Mouse (Mus musculus): ENCODE results near the gene Sh3rf1. TPM values are rescaled to one million over a fixed set of nuclear protein-coding genes. Genes with fewer than 3 reads are reported as not detected.

The Sh3rf1 gene
- 21.2 and 22.5 TPM in 2 replicates for polyA plus RNA-seq (2014; fragmentation: Nextera tagmentation; extraction: Ambion mirVana)

DNA sequence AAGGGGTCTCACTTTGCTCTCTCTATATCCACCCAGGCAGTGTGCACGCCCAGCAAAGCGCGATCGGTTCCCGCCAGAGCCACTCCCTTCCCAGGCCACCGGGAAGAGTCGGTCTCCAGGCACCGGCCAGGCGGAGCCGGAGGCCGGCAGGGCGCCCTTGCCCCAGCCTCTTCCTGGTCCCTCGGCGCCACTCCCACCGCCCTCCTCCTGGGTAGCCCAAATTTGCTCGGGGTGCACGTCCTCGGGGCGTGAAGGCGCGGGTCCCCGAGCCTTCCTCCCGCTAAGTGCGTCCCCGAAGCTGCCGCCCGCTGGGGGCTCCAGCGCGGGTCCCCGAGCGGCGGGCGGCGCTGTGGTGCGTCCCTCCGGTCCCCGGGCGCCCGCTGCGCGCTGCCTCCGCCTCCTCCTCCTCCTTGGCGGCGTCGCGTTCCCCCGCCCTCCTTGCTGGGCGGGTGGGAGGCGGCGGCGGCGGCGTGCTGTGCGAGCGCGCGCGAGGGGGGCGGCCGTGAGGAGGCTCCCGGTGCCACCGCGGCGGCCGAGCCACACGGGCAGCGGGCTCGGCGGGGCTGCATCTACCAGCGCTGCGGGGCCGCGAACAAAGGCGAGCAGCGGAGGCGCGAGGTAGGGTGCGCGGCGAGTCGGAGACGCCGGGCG lies at the start of gene Sh3rf1:
Gene Sh3rf1, plus strand, starts transcription at position 144 of the 651 bp plus-strand sequence.
- WGBS, result under 1% methylated on average over 82 of the region's 84 CpGs
- Histone ChIP-seq H3K27ac (ENCODE audit: low read depth) (peak within 1 kb of the TSS; percentile 87), H3K27me3 (ENCODE audit: insufficient read depth, low read length) (no peaks in the 10 kb centered on the region), H3K9ac (peak within 1 kb of the TSS; percentile 87), H3K9me3 (ENCODE audit: low read depth, low read length) (no peaks in the 10 kb centered on the region), H3K36me3 (ENCODE audit: insufficient read depth) (peaks cover 16% of the 10 kb centered on the region), H3K4me3 (ENCODE audit: low read depth, low read length) (peak within 1 kb of the TSS; percentile 75), H3K4me2 (peak within 1 kb of the TSS; percentile 92), H3K4me1 (ENCODE audit: insufficient read depth) (peaks cover 25% of the 10 kb centered on the region)
- DNase-seq, result peak; percentile 91
- peak; percentile 91 for ATAC-seq (ENCODE audit: insufficient read depth)
- TF ChIP-seq CTCF (IDR thresholded peaks at IDR 0.05; ENCODE audit: low read depth), result no peak

GRCm38 (mm10) chr8:61173921-61174492 lies 49.7 kb upstream of the Sh3rf1 start:
- Histone ChIP-seq H3K9me3 (ENCODE audit: low read depth, low read length) (no peaks in the 10 kb centered on the region), H3K27me3 (ENCODE audit: insufficient read depth, low read length) (no peaks in the 10 kb centered on the region), H3K4me3 (ENCODE audit: low read depth, low read length) (no peak overlapping the region), H3K36me3 (ENCODE audit: insufficient read depth) (no peaks in the 10 kb centered on the region), H3K27ac (ENCODE audit: low read depth) (no peak overlapping the region), H3K9ac (no peak overlapping the region), H3K4me1 (ENCODE audit: insufficient read depth) (no peaks in the 10 kb centered on the region), H3K4me2 (no peak overlapping the region)
- 61% methylated on average over 7 of the region's 7 CpGs for WGBS
- DNase-seq (no peak), ATAC-seq (ENCODE audit: insufficient read depth) (peak; percentile 17; the same call in 1 of the 2 replicates)
- TF ChIP-seq CTCF (IDR thresholded peaks at IDR 0.05; ENCODE audit: low read depth), result no peak

DNA sequence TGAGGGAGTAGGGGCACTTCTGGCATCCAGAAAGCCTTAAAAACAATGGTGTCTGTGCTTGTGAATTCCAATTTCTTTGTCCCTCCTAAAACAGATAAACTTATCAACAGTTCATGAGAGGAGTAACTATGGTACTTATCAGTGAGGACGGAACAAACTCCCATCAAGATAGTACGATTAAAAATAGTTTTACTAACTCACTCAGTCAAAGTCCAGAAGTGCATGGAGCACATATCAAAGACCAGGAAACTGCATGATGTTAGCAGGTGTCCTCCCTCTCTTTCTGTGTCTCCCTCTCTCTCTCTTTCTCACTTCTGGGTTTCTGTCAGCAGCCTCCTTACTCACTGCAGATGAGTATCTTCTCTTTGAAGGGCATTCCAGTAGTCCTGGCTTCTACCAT lies 47.8 kb upstream of the Sh3rf1 start:
- no peaks in the 10 kb centered on the region for H3K36me3 ChIP-seq (ENCODE audit: insufficient read depth)
- 77% methylated on average over 2 of the region's 2 CpGs for WGBS
- H3K9ac ChIP-seq, result no peak overlapping the region
- H3K4me2 ChIP-seq, result no peak overlapping the region
- no peaks in the 10 kb centered on the region for H3K9me3 ChIP-seq (ENCODE audit: low read depth, low read length)
- TF ChIP-seq CTCF (IDR thresholded peaks at IDR 0.05; ENCODE audit: low read depth), result no peak
- no peak overlapping the region for H3K4me3 ChIP-seq (ENCODE audit: low read depth, low read length)
- peaks cover 3% of the 10 kb centered on the region for H3K4me1 ChIP-seq (ENCODE audit: insufficient read depth)
- ATAC-seq (ENCODE audit: insufficient read depth) (no peak), DNase-seq (no peak)
- H3K27ac ChIP-seq (ENCODE audit: low read depth), result no peak overlapping the region
- H3K27me3 ChIP-seq (ENCODE audit: insufficient read depth, low read length), result no peaks in the 10 kb centered on the region

- no peaks in the 10 kb centered on the region for H3K27me3 ChIP-seq (ENCODE audit: insufficient read depth, low read length)
- H3K9me3 ChIP-seq (ENCODE audit: low read depth, low read length), result no peaks in the 10 kb centered on the region
- H3K4me3 ChIP-seq (ENCODE audit: low read depth, low read length), result no peak overlapping the region
- 68% methylated on average over 12 of the region's 12 CpGs for WGBS
- H3K27ac ChIP-seq (ENCODE audit: low read depth), result no peak overlapping the region
- H3K36me3 ChIP-seq (ENCODE audit: insufficient read depth), result no peaks in the 10 kb centered on the region
- H3K9ac ChIP-seq, result no peak overlapping the region
- no peak for TF ChIP-seq CTCF (IDR thresholded peaks at IDR 0.05; ENCODE audit: low read depth)
- H3K4me2 ChIP-seq, result no peak overlapping the region
- ATAC-seq (ENCODE audit: insufficient read depth), result no peak
- peaks cover 13% of the 10 kb centered on the region for H3K4me1 ChIP-seq (ENCODE audit: insufficient read depth)
- no peak for DNase-seq
These were observed 45.7 kb upstream of the Sh3rf1 start for GRCm38 (mm10) chr8:61177680-61178593.

- no peak overlapping the region for H3K4me3 ChIP-seq (ENCODE audit: low read depth, low read length)
- no peak for TF ChIP-seq CTCF (IDR thresholded peaks at IDR 0.05; ENCODE audit: low read depth)
- H3K9ac ChIP-seq, result no peak overlapping the region
- H3K27ac ChIP-seq (ENCODE audit: low read depth), result no peak overlapping the region
- H3K4me2 ChIP-seq, result no peak overlapping the region
- ATAC-seq (ENCODE audit: insufficient read depth) (no peak), DNase-seq (no peak)
- no peaks in the 10 kb centered on the region for H3K9me3 ChIP-seq (ENCODE audit: low read depth, low read length)
- no peaks in the 10 kb centered on the region for H3K27me3 ChIP-seq (ENCODE audit: insufficient read depth, low read length)
- H3K4me1 ChIP-seq (ENCODE audit: insufficient read depth), result peaks cover 13% of the 10 kb centered on the region
- 70% methylated on average over 11 of the region's 11 CpGs for WGBS
- H3K36me3 ChIP-seq (ENCODE audit: insufficient read depth), result no peaks in the 10 kb centered on the region
These were observed 45.0 kb upstream of the Sh3rf1 start for GRCm38 (mm10) chr8:61178594-61179140.

DNA sequence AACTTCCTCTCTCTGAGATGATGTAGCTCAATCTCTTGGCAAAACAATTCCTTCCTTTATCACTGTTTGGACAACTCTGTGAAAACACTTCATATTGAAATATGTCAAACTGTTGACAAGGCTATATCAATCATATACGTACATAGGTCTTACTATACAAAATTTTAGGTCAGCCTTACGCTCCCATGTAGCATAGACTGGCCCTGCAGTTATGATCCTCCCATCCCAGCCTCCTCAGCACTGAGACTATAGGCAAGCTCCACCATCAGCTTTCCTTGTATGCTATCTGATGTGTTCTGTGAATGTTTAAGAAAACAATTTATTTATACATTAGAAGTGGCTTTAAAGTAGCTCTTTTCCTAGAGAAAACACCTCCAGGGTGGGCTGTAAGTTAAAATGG lies 42.1 kb upstream of the Sh3rf1 start:
- peaks cover 16% of the 10 kb centered on the region for H3K4me1 ChIP-seq (ENCODE audit: insufficient read depth)
- no peak overlapping the region for H3K27ac ChIP-seq (ENCODE audit: low read depth)
- peak; percentile 60 for DNase-seq
- no peaks in the 10 kb centered on the region for H3K27me3 ChIP-seq (ENCODE audit: insufficient read depth, low read length)
- no peak overlapping the region for H3K9ac ChIP-seq
- no peak for TF ChIP-seq CTCF (IDR thresholded peaks at IDR 0.05; ENCODE audit: low read depth)
- no peak overlapping the region for H3K4me3 ChIP-seq (ENCODE audit: low read depth, low read length)
- no peaks in the 10 kb centered on the region for H3K9me3 ChIP-seq (ENCODE audit: low read depth, low read length)
- peak; percentile 74 for ATAC-seq (ENCODE audit: insufficient read depth)
- H3K36me3 ChIP-seq (ENCODE audit: insufficient read depth), result no peaks in the 10 kb centered on the region
- 17% methylated on average over 2 of the region's 2 CpGs for WGBS
- no peak overlapping the region for H3K4me2 ChIP-seq

Data from lung, embryonic 14.5 days (tissue).